Mouse (Mus musculus): Measurements from ENCODE around the gene Fam110a. TPM values are rescaled to one million over a fixed set of nuclear protein-coding genes. Genes with fewer than 3 reads are reported as not detected.
A peak's percentile ranks its signal among the peaks of the same experiment; 100 is the strongest.

Fam110a gene
- polyA plus RNA-seq (2014; fragmentation: Nextera tagmentation; extraction: Ambion mirVana): 22.8 and 24.8 TPM in 2 replicates

- H3K4me3 ChIP-seq (ENCODE audit: low read depth, low read length): peak within 1 kb of the TSS; percentile 89
- under 1% methylated on average over 45 of the region's 46 CpGs for WGBS
- 0 out of 2 replicates have a peak, but pooled peaks cover 5% of the 10 kb centered on the region for H3K36me3 ChIP-seq (ENCODE audit: control insufficient read depth, insufficient read depth, low read length)
- peaks cover 26% of the 10 kb centered on the region for H3K4me1 ChIP-seq (replicated peaks; ENCODE audit: control insufficient read depth, insufficient read depth, low read length)
- H3K9ac ChIP-seq (ENCODE audit: low read length): peak within 1 kb of the TSS; percentile 75
- H3K4me2 ChIP-seq (ENCODE audit: low read length): peak within 1 kb of the TSS; percentile 76
- ATAC-seq (replicated peaks; ENCODE audit: low FRiP score, low TSS enrichment, low read depth) (peak; percentile 90), DNase-seq (ENCODE audit: low spot score) (peak; percentile 89)
- H3K27ac ChIP-seq (ENCODE audit: low read depth): peak within 1 kb of the TSS; percentile 69; the same call in 1 of the 2 replicates
- 0 out of 2 replicates have a peak, but pooled peaks cover 2% of the 10 kb centered on the region for H3K27me3 ChIP-seq (replicated peaks; ENCODE audit: control insufficient read depth, insufficient read depth, low read length)
- no peaks in the 10 kb centered on the region for H3K9me3 ChIP-seq (ENCODE audit: control insufficient read depth, low read length)
These were observed at the start of gene Fam110a for GRCm38 (mm10) chr2:151979470-151980354. Gene Fam110a, minus strand, starts transcription at chr2:151980219.

DNA sequence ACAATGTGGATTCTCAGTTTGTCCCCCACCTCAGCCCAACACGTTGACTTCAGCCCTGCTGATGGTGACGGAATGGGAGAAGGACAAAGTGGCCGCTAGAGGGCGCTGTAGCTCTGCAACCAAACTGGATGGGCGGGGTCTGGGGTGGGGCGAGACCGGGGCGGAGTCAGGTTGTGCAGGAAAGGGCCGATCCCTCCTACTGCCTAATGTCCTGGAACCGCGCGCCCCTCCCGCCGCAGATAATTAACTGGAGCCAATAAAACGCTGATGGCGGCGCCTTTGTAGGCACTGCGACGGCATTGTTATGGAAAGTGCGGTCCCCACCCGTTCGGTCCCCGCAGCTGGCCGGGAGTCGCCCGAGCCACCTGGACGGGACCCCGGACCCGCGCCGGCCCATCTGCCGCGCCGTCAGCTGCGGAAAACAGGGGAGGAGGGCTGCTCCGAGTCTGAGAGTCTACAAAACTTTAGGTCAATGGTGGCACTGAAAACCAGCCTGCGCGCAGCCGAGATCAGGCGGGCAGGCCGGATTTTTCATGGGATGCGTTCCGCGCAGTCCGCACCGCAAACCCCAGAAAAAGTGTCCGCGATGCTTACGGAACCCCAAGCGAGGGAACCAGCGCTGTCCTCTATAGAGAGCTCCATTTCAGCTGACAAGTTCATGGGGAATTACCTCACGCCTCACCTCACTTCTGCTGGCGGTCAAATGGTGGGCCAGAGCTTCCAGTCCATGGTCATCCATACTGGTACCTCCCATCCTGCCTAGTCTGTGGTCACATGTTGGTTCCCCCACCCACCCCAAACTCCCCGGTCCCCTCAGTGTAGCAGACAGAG, 49.4 kb upstream of the Fam110a start:
- Histone ChIP-seq H3K27ac (ENCODE audit: low read depth) (no peak overlapping the region), H3K9ac (ENCODE audit: low read length) (peak overlapping the region; percentile 49), H3K36me3 (ENCODE audit: control insufficient read depth, insufficient read depth, low read length) (no peaks in the 10 kb centered on the region), H3K4me1 (replicated peaks; ENCODE audit: control insufficient read depth, insufficient read depth, low read length) (no peaks in the 10 kb centered on the region), H3K9me3 (ENCODE audit: control insufficient read depth, low read length) (no peaks in the 10 kb centered on the region), H3K27me3 (replicated peaks; ENCODE audit: control insufficient read depth, insufficient read depth, low read length) (peaks cover 31% of the 10 kb centered on the region), H3K4me3 (ENCODE audit: low read depth, low read length) (peak overlapping the region; percentile 54), H3K4me2 (ENCODE audit: low read length) (peak overlapping the region; percentile 66)
- under 1% methylated on average over 54 of the region's 54 CpGs for WGBS
- ATAC-seq (replicated peaks; ENCODE audit: low FRiP score, low TSS enrichment, low read depth) (peak; percentile 92), DNase-seq (ENCODE audit: low spot score) (peak; percentile 97)

GRCm38 (mm10) chr2:152024883-152025422, 44.9 kb upstream of the Fam110a start:
- H3K9me3 ChIP-seq (ENCODE audit: control insufficient read depth, low read length): no peaks in the 10 kb centered on the region
- DNase-seq (ENCODE audit: low spot score): no peak
- no peak overlapping the region for H3K4me3 ChIP-seq (ENCODE audit: low read depth, low read length)
- 51% methylated on average over 11 of the region's 11 CpGs for WGBS
- no peak for ATAC-seq (replicated peaks; ENCODE audit: low FRiP score, low TSS enrichment, low read depth)
- H3K36me3 ChIP-seq (ENCODE audit: control insufficient read depth, insufficient read depth, low read length): no peaks in the 10 kb centered on the region
- peaks cover 3% of the 10 kb centered on the region for H3K27me3 ChIP-seq (replicated peaks; ENCODE audit: control insufficient read depth, insufficient read depth, low read length)
- no peak overlapping the region for H3K4me2 ChIP-seq (ENCODE audit: low read length)
- no peak overlapping the region for H3K27ac ChIP-seq (ENCODE audit: low read depth)
- no peak overlapping the region for H3K9ac ChIP-seq (ENCODE audit: low read length)
- no peaks in the 10 kb centered on the region for H3K4me1 ChIP-seq (replicated peaks; ENCODE audit: control insufficient read depth, insufficient read depth, low read length)

- Histone ChIP-seq H3K9me3 (ENCODE audit: control insufficient read depth, low read length) (no peaks in the 10 kb centered on the region), H3K36me3 (ENCODE audit: control insufficient read depth, insufficient read depth, low read length) (no peaks in the 10 kb centered on the region), H3K4me1 (replicated peaks; ENCODE audit: control insufficient read depth, insufficient read depth, low read length) (no peaks in the 10 kb centered on the region), H3K27ac (ENCODE audit: low read depth) (no peak overlapping the region), H3K9ac (ENCODE audit: low read length) (no peak overlapping the region), H3K27me3 (replicated peaks; ENCODE audit: control insufficient read depth, insufficient read depth, low read length) (no peaks in the 10 kb centered on the region), H3K4me2 (ENCODE audit: low read length) (no peak overlapping the region), H3K4me3 (ENCODE audit: low read depth, low read length) (no peak overlapping the region)
- ATAC-seq (replicated peaks; ENCODE audit: low FRiP score, low TSS enrichment, low read depth) (no peak), DNase-seq (ENCODE audit: low spot score) (no peak)
These were observed 42.0 kb upstream of the Fam110a start for GRCm38 (mm10) chr2:152022022-152022421.

DNA sequence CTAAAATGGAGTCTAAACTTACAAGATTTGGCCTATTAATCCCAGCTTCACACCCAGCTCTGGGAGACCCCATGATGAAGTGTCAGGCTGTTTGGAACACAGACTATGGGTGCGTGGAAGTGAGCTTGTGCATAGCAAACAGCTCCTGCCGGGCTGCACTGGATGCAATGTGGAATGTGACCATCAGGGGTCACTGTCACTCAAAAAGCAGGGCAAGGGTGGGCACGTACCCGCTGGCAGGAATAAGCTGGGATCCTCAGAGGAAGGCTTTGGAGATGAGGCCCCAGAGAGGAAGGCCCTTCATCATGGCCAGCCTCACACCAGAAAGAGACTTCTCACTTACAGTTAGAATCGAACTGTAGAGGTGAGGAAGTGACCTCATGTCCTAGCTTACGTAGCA, 40.2 kb upstream of the Fam110a start:
- no peaks in the 10 kb centered on the region for H3K4me1 ChIP-seq (replicated peaks; ENCODE audit: control insufficient read depth, insufficient read depth, low read length)
- no peak overlapping the region for H3K27ac ChIP-seq (ENCODE audit: low read depth)
- H3K4me3 ChIP-seq (ENCODE audit: low read depth, low read length): no peak overlapping the region
- H3K9me3 ChIP-seq (ENCODE audit: control insufficient read depth, low read length): no peaks in the 10 kb centered on the region
- no peak overlapping the region for H3K4me2 ChIP-seq (ENCODE audit: low read length)
- 26% methylated on average over 6 of the region's 6 CpGs for WGBS
- no peaks in the 10 kb centered on the region for H3K36me3 ChIP-seq (ENCODE audit: control insufficient read depth, insufficient read depth, low read length)
- DNase-seq (ENCODE audit: low spot score): peak; percentile 74
- 0 out of 2 replicates have a peak, but pooled peaks have one; percentile 19 for ATAC-seq (replicated peaks; ENCODE audit: low FRiP score, low TSS enrichment, low read depth)
- H3K27me3 ChIP-seq (replicated peaks; ENCODE audit: control insufficient read depth, insufficient read depth, low read length): no peaks in the 10 kb centered on the region
- no peak overlapping the region for H3K9ac ChIP-seq (ENCODE audit: low read length)

DNA sequence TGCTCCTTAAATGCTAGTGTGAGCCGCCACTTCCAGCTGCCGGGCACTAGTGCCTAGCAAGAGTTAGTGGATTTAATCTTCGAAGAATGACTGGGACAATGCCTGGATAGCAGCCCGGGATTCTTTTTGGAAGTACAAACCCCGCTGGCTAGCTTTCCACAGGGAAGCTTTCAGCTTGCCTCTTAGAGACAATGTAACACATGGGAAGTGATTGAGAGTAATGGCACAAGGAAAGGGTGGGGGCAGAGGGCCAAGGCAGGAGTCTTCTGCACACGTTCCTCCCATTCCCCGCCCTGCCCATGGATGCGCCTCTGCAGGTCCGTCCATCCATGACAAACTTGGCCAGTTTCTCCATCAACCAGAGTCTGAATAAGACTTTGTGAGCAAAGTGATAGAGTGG, 36.6 kb upstream of the Fam110a start:
- ATAC-seq (replicated peaks; ENCODE audit: low FRiP score, low TSS enrichment, low read depth) (no peak), DNase-seq (ENCODE audit: low spot score) (no peak)
- Histone ChIP-seq H3K4me2 (ENCODE audit: low read length) (no peak overlapping the region), H3K36me3 (ENCODE audit: control insufficient read depth, insufficient read depth, low read length) (no peaks in the 10 kb centered on the region), H3K27me3 (replicated peaks; ENCODE audit: control insufficient read depth, insufficient read depth, low read length) (no peaks in the 10 kb centered on the region), H3K4me1 (replicated peaks; ENCODE audit: control insufficient read depth, insufficient read depth, low read length) (no peaks in the 10 kb centered on the region), H3K9me3 (ENCODE audit: control insufficient read depth, low read length) (no peaks in the 10 kb centered on the region), H3K27ac (ENCODE audit: low read depth) (no peak overlapping the region), H3K9ac (ENCODE audit: low read length) (no peak overlapping the region), H3K4me3 (ENCODE audit: low read depth, low read length) (no peak overlapping the region)
- WGBS: 79% methylated on average over 9 of the region's 9 CpGs

DNA sequence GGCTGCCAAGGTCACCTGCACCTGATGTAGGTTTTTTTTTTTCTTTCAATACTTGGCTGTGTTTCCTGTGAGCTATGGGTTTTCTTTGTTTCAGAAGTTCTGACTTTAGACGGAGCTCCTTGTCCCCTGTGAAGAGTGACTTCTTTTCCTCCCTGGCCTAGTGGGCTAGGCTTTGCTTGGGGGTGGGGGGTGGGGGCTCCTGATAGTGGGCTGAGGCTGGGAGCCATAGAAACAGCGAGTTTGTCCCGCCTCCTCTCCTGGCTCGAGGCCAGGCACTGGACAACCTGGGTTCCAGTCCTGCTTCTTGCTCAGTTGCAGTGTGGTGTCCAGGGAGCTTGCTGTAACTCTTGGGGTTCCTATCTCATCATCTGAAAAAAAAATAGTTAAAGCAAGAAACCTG, 36.0 kb upstream of the Fam110a start:
- Histone ChIP-seq H3K4me2 (ENCODE audit: low read length) (no peak overlapping the region), H3K27ac (ENCODE audit: low read depth) (no peak overlapping the region), H3K36me3 (ENCODE audit: control insufficient read depth, insufficient read depth, low read length) (no peaks in the 10 kb centered on the region), H3K9ac (ENCODE audit: low read length) (no peak overlapping the region), H3K4me3 (ENCODE audit: low read depth, low read length) (no peak overlapping the region), H3K9me3 (ENCODE audit: control insufficient read depth, low read length) (no peaks in the 10 kb centered on the region), H3K27me3 (replicated peaks; ENCODE audit: control insufficient read depth, insufficient read depth, low read length) (no peaks in the 10 kb centered on the region), H3K4me1 (replicated peaks; ENCODE audit: control insufficient read depth, insufficient read depth, low read length) (no peaks in the 10 kb centered on the region)
- ATAC-seq (replicated peaks; ENCODE audit: low FRiP score, low TSS enrichment, low read depth) (no peak), DNase-seq (ENCODE audit: low spot score) (no peak)
- WGBS: 55% methylated on average over 4 of the region's 4 CpGs

DNA sequence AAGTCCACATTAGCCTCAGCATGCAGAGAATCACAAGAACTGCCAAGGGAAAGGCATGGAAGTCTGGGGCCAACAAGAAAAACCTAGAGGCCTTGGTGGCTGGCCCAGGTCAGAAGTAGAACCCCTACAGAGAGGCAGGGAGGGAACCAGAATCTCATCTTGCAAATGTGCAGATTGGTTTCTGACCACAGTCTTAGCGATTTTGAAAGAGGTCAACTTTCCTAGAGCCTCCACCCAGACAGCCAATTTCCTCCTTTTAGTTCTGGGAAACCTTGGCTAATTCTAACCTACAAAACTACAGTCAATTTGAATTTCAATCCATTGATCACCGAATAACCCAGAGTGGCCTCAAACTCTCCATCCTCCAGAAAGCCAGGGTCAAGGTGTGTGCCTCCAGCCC, 32.7 kb upstream of the Fam110a start:
- Histone ChIP-seq H3K4me1 (replicated peaks; ENCODE audit: control insufficient read depth, insufficient read depth, low read length) (no peaks in the 10 kb centered on the region), H3K4me3 (ENCODE audit: low read depth, low read length) (no peak overlapping the region), H3K4me2 (ENCODE audit: low read length) (no peak overlapping the region), H3K27me3 (replicated peaks; ENCODE audit: control insufficient read depth, insufficient read depth, low read length) (no peaks in the 10 kb centered on the region), H3K9ac (ENCODE audit: low read length) (no peak overlapping the region), H3K36me3 (ENCODE audit: control insufficient read depth, insufficient read depth, low read length) (no peaks in the 10 kb centered on the region), H3K9me3 (ENCODE audit: control insufficient read depth, low read length) (no peaks in the 10 kb centered on the region), H3K27ac (ENCODE audit: low read depth) (no peak overlapping the region)
- WGBS: 68% methylated on average over 2 of the region's 2 CpGs
- DNase-seq (ENCODE audit: low spot score) (no peak), ATAC-seq (replicated peaks; ENCODE audit: low FRiP score, low TSS enrichment, low read depth) (no peak)

All from intestine, embryonic 14.5 days (tissue).